Mouse (Mus musculus): ENCODE measurements around the gene Cdh18.
"Not testable (repeated sequence)": the region's sequence is repeated elsewhere in the genome, so short reads cannot be mapped to it uniquely, and the experiment has no call there.

Gene Cdh18

DNA sequence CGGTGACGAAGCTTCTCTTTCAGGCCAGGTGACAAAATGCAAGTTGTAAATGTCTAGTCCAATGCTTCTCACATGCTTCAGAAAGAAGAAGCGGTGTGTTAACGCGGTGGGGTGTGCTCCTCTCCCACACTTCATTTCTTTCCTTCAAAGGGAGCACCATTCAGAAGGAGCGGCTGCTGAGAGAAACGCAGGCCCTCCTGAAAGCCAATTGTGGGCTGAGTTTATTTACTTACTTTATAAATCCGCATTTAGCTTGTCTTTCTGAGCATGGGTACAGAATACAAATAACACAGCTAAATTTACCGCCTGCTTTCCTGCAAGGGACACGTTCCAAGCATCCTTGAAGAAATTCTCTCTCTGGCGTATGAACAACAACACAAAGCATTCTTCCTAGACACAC is 420.6 kb downstream of the Cdh18 start:
- DNase-seq, result no peak

DNA sequence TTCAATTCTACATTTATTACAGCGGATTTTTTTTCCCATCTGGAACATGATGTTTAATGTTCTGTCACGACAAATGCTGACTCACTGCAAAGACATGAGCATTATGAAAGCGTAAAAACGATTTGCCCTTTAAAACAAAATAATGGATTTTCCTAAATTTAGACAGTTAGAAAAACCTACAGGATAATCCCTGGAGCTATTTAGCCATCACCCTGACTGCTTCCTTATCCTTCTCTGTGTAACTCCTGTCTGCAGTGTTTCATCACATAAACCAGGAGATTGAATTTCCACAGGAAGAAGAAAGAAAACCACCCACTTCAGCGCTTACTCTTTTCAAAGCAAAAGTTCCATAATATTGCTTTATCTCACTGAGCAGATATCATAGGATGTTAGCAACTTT is 431.3 kb downstream of the Cdh18 start:
- DNase-seq, result no peak

DNA sequence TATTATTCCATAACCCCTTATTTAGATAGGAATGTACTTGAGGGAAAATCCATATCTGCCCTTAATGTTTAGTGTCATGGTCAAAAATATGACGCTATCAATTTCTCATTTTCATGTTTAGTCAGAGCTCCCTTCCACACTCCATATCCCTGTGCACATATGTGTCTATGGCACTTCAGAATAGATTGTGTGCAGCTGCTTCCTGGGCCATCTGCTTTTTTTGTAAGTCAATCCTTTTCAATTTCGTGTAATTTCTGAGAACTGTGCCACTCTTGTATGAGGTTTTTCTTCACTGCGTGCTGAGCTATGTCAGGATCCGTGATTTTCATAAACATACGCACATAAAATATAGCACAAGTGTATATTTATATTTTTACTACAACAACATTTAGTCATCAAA is 435.8 kb downstream of the Cdh18 start:
- DNase-seq, result no peak

DNA sequence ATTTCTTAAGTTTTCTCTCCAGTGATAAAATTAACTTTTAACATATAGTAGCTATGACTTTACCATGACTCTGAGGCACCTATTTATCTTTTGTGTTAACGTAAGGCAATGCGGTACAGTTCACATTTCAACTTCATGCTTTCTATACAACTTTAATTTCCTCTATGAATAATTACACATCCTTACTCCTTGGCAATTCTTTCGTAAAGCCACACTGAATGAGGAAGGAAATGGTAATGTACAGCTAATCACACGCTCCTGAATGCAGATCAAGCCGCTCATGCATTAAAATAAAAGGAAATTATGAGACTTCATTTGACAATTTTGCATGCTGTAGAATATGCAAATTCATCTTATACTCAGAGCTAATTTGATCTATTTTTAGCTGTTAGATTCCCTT is 467.9 kb downstream of the Cdh18 start:
- no peak for DNase-seq

DNA sequence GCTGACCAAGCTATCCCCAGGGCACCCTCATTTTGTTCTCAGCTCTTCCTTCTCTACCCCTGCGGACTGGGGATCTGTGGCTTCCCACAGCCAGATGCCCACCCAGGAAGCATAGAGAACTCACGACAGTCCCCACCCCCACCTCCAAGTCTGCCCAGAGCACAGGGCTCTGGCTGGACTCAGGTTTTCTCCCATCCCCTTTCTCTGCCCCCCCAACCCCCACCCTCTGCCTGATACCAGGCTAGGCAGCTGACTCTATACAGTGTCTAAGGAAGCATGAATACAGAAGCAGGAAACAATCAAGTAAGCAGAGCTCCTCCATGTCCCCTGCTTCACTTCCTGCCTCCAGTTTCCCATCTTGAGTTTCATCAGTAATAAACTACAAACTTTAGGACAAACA is 472.3 kb downstream of the Cdh18 start:
- DNase-seq, result no peak

DNA sequence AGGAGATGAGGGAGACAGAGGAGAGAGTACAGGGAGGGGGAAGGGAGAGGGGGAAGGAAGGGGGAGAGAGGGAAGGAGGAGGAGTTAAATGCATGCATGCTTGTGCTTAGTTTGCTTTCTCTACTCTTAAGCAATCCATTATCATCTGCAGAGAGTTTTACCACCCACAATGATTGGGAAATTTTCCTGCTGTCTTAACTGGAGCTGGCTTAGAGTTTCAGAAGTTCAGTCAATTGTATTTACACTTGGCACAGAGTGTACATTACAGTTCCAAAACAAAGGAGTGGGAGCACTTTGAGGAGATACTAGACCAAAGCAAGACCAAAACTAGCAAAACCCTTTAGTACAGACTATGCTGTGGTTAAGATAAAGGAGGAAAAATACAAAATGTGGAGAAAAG is 473.8 kb downstream of the Cdh18 start:
- no peak for DNase-seq

DNA sequence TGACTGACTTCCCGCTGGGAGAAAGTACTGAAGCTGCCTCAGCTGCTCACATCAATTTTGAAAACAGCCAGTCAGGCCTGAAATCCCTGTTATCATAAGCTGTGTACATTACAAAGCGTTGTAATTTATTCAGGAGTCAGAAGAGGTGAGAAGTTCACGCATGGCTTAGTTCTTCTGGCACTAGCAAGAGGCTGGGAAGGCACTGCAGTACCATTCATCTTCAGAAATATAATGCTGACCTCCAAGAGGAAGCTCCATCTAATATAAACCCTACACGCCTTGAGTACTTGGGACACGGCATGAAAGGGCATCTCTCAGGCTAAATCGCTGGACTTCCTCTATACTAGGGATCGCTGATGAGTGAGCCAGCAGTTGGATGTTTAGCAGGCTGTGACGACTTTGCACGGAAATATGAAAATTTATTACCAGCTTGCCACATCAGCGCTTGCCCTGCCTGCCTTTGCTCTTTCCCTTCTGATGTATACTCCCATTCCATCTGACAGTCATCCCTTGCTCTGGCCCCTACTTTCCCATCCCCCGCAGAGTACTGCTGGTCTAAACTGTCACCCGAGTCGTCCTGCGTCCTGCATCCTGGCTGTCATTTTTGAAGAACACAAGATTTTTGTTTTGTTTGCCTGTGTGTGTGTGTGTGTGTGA is 486.9 kb downstream of the Cdh18 start:
- peak in 1 of 2 experiments; percentile 68 for DNase-seq

DNA sequence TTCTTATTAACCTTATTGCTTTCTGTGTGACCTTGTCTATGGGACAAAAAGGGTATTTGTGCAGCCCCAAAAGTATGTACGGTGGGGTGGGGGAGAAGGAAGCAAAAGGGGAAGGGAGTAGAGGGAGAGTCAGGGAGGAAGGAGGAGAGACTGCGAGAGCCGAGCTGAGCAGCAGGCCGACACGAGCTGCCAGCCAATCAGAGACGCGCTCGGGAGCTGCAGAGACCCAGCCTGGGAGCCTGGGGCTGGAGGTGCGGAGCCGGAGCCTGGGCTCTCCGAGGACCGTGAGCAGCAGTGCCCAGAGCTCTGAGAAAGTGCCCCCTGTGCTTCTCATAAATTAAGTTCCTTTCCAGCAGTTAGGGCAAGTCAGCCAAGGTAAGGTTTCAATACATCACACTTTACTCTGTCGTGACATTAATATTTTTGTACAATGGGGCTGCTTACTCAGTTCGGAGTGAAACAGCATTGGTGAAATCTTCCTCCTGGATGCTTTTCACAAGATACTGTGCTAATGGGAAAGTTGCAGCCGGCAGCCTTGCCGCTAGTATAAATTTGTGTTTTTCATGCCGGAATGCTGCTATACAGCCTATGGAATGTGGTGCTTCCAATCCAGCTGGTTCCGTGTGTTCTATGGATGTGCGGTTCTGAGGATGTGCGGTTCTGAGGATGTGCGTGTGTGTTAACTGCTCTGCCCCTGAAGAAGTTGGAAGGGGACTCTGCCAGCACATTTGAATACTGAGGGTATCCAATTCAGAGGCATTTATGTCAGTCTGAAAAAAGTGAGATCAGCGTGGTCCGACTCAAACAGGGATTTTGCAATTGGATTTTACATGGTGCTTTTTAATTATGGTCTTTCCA is 487.6 kb downstream of the Cdh18 start:
- peak; percentile 88 to 91 for DNase-seq

DNA sequence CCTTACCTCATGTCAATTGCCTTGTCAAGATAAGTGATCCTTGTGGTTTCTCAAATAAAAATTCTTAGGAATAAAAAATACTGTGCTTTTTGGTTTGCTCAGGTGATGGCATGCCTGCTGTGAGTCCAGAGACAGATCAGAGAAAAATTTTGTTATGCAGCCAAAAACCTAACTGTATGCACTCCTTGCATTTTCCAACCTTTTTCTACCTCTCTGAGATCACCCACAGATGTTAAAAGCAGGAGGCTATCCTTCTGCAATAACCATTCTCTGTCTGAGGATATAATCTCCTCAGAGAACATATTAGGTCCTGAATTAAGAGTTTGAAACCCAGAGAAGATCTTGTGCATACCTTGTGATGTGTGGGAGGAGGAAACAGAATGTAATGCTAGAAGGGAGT is 488.7 kb downstream of the Cdh18 start:
- DNase-seq, result peak in 1 of 2 experiments; percentile 41

DNA sequence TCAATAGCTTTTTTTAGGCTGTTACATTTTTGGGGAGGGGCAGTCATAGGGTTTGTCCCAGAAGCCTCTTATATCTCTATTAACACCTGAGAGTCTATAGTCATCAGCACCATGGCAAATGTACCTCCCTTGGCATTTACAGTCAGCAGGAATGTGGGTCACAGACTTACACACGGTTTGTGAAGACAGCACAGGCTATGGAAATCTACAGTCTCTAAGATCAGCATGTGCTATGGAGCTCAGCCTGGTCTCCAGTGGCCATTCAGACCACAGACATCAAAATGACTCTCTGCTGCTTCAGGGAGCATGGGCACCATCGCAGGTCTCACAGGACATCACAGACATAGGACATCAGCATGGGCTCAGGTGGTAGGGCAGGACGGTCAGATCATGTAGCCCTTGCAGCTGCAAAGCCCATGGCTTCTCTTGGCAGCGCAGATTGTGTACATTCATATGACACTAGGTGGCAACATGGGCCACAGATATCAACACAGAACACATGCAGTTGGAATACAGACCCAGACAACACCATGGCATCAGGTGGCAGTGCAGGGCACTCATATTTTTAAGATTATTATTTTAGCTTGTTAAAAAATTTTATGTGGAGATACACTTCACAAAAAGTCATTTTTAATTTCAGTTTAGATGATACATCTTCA is 497.4 kb downstream of the Cdh18 start:
- DNase-seq, result peak; percentile 31 to 44

DNA sequence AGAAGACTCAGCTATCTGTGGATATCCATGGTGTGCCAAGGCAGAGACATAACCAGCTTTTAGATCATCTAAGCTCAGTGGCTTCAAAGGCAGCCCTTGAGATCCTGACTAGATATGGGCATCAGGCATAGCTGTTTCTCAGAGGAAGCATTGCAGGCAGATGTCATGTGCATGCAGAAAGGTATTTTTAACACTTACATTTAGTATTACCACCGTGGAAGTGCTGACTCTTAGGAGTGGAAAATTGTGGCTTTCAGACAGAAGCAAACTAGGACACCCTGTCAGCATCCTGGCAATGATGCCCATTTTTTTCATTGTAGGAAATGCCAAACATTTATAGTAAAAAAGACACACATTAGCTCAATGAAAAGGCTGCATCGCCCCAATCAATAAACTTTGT is 503.2 kb downstream of the Cdh18 start:
- peak in 1 of 2 experiments; percentile 43 for DNase-seq

DNA sequence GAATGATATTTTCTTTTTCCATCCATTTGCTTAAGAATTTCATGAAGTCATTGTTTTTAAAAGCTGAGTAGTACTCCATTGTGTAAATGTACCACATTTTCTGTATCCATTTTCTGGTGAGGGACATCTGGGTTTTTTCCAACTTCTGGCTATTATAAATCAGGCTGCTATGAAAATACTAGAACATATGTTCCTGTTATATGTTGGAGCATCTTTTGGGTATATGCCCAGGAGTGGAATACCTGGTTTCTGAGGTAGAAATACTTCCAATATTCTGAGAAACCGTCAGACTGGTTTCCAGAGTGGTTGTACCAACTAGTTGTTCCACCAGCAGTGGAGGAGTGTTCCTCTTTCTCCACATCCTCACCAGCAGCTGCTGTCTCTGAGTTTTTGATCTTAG is 536.5 kb downstream of the Cdh18 start:
- not testable (repeated sequence) for DNase-seq

DNA sequence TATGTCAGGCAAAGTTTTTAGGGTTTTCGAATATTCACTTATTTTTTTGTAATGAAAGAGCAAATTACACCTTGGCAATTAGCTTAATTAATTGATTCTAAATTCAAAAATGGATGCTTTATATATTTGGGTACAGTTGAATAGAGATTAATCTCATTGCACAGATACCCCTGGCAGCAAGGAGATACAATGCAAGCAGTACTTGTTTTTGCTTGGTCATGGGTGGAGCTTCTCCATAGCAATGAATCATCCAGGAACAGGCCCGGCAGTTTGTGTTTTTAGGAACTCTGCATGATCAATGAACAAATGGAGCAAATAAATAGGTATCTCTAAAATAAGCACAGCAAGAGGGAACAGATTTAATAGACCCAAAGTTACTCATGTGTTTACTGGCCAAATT is 538.7 kb downstream of the Cdh18 start:
- DNase-seq, result no peak

DNA sequence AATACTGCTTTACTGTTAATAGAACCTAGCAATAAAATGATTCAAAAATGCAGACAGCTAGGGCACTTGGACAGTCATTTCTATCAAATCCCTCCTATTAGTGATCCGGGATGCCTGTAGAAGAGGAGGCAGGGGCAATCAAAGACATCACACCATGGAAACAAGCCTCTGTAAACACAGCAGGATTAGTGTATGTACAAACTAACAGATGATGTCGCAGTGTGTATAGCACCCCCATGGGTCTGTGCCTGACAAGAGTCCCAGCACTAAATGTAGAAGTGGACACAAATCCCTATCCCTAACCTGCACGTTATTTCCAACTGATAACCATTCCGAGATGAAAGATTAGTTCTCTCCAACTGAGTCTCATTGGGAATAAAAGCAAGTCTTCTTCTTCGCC is 547.8 kb downstream of the Cdh18 start:
- no peak for DNase-seq

DNA sequence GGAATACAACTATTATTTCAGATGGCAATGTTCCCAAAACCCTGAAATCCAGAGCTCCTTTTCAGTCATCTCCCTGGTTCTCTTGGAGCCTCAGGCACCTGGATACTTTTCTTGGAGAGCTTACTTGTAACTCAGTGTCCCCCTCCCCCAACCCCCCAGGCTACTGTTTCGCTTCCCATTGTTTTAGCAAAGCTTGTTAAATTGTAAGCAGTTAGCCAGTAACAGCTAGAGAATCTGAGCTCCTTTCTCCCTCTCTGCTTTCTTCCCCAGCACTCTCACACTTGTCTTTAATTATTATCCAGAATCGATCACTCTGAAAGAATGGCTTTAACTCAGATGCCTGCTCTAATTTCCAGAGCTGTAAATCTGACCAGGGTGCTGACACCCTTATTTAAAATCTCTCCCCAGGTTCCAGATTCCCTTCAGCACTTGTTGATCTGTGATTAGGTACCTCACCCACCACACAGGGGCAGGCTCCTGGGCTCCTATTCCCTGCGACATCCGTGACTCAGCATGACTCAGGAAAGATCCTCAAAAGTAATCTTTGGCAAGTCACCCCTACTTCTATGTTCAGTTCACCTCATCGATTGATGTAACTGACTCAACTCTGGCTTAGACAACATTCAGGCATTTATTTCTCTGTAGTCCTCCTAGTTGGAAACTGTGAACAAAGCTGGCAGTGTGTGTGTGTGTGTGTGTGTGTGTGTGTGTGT is 556.0 kb downstream of the Cdh18 start:
- peak in 1 of 2 experiments; percentile 6 for DNase-seq

DNA sequence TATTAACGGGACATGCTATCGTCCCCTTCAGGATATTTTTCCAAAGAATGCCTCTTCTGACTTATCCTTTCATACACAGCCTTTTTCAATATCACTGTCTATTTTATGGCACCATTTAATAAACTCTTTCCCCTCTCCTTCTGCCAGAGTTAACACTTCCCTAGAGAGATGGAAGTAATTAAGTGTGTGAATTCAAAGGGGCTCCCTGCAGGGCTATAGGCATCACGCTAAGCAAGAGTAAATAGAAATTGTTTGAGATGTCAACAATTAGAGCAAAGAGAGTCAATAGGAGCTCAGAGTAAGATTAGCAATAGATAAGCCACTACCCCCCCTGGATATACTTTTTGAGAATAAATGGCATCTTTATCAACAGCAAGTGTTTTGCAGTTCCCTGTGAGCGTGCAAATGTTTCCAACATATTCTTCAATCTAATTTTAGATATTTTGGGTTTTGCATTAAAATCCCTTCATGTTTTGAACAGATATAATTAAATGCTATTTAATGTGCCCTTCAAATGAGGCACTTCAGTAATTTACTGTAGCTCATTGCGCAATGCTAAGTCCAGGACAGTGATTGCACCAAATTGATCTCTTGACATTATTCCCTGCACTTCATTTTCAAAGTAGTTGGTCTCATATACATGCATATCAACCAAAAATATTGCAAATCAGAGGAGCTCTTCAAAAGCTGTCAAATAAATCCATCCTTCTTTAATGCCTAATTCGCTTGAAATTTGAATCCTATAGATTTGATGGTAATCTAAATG is 586.3 kb downstream of the Cdh18 start:
- DNase-seq, result no peak

DNA sequence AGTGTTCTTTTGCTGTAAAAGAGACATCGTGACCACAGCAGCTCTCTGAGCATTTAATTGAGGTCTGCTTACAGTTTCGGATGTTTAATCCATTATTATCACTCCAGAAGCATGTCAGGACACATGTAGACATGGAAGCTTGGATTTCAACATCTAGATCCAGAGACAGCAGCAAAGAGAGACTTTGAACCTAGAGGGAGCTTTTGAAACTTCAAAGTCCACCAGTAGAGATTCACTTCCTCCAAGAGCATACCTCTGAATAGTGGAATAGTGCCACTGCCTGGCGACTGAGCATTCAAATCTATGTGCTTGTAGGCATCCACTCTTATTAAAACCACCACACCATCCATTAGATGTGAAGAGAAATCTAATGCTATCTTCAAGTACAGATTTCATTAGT is 588.1 kb downstream of the Cdh18 start:
- DNase-seq, result no peak

DNA sequence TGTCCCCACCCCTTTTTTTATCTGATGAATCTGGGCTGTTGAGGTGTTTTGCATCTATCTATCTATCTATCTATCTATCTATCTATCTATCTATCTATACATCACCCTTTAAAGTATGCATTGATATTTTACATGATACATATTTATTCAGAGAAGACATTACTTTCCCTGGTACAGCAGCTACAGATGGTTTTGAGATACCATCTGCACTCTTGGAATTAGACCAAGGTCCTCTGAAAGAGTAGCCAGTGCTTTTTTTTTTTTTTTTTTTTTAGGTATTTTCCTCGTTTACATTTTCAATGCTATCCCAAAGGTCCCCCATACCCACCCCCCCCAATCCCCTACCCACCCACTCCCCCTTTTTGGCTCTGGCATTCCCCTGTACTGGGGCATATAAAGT is 594.1 kb downstream of the Cdh18 start:
- peak; percentile 22 to 75 for DNase-seq

DNA sequence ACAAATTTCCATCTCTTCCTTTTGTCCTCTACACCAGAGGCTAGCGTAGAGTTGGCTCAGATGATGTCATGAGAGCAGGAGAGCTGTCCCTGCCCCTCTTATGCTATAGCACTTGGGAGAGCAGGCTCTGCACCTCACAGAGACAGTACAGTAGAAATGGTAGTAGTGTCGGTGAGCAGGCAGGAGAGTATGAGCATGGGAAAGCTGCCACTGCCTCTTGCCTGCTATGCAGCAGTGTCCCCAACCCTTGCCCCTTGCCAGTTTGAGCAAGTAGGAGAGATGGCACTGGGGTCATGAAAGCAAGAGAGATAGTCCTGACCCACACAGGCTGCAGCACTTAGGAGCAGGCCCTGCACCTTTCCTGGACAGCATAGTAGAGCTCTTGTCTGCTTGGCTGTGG is 607.1 kb downstream of the Cdh18 start:
- no peak for DNase-seq

DNA sequence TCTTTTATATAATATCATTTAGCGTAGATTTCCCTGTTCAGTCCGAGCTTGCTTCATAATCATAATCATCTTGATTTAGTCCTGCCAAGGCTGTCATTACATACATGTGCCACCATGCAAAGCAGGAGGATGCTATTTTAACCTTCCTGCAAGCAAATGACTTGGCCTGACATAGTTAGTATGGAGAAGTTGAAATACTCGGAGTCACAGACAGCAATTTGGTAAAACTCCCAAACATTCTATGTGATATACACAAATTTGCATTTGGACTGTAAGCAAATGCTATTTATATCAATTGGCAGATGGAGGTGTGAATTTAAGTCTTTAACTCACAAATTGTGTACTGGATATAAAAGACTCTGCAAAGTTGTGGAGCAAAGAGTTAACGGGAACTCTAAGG is 616.0 kb downstream of the Cdh18 start:
- DNase-seq, result no peak

DNA sequence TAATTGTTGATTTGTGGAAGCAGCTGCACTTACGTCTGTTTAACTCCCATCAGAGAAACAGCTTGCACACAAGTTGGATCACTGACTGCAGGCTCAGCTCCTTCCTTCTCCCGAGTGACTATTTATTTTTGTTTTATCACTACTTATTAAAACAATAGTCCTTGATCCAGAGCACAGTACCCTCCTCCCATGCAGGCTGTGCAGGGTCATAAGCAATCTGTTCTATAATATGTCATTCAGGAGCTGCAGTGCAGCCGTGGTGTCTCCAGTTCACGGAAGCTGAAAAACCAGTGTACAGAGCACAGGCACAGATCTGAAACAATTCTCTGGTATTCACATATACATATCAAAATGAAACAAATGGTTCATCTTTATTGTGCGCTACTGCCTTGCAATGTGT is 625.8 kb downstream of the Cdh18 start:
- no peak for DNase-seq

DNA sequence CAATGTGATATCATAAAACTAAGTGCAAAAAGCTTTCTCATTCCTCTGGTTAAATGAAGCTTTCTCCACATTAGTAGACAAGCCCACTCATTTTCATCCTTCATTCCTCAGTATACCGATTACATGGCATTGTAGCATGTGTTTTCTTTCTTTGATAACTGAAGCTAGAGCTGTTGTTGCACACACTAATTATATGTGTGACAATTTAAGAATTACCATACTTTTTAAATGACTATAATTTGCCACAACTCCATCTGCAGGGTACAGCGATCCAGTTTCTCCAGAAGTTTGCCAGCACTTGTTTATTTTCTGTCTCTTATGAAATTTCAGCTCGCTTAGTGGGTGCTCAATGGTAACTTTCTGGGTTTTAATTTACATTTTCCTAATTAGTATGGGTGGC is 663.2 kb downstream of the Cdh18 start:
- DNase-seq, result no peak
